ENCODE assay signal across 16 mouse cellular contexts in genomic region chr1:35811795-35812194, GRCm38 (mm10).
DNase-seq lines count a peak whose midpoint lies in the region; ATAC-seq lines count a peak whose summit lies in the region.
"Had no signal": no experiment of that assay in that cellular context is flagged by ENCODE, and none has a peak within 500 bp of the region (broad histone marks: within the 10 kb centered on the region; RNA-seq: fewer than 3 reads in every experiment).

No protein-coding gene starts in this region.

- H3K27ac ChIP-seq in hindbrain, embryonic 13.5 days: no peak overlapping the region
- no peak overlapping the region; the same call in 1 of the 2 replicates for H3K27ac ChIP-seq in hindbrain, embryonic 10.5 days
- H3K27ac ChIP-seq in midbrain, embryonic 13.5 days: no peak overlapping the region
- H3K27ac ChIP-seq in midbrain, embryonic 15.5 days: no peak overlapping the region
- peak overlapping the region; percentile 49; the same call in 1 of the 2 replicates for H3K27ac ChIP-seq in neural tube, embryonic 13.5 days (replicated peaks)
- H3K27ac ChIP-seq: embryonic facial prominence, embryonic 13.5 days; forebrain, embryonic 12.5 days; hindbrain, embryonic 15.5 days had no signal

- ATAC-seq in hindbrain, embryonic 13.5 days (ENCODE audit: low FRiP score): peak; percentile 21; the same call in 1 of the 2 replicates
- ATAC-seq in midbrain, embryonic 13.5 days: 0 out of 2 replicates have a peak, but pooled peaks have one; percentile 47
- ATAC-seq in midbrain, embryonic 15.5 days (replicated peaks): no peak
- ATAC-seq in neural tube, embryonic 13.5 days (ENCODE audit: low read depth): peak; percentile 61
- ATAC-seq: activated CD4-positive, CD25-positive, alpha-beta regulatory T cell, adult 4 months; Patski had no signal

- H3K9ac ChIP-seq in hindbrain, embryonic 13.5 days: no peak overlapping the region
- H3K9ac ChIP-seq in midbrain, embryonic 13.5 days (replicated peaks): no peak overlapping the region
- H3K9ac ChIP-seq in midbrain, embryonic 15.5 days: no peak overlapping the region
- no peak overlapping the region for H3K9ac ChIP-seq in neural tube, embryonic 13.5 days
- H3K9ac ChIP-seq: embryonic facial prominence, embryonic 13.5 days; forebrain, embryonic 12.5 days; heart, embryonic 12.5 days; hindbrain, embryonic 15.5 days had no signal

- intact Hi-C loops in left cerebral cortex, postnatal 4 days (cut with DNase I): no loop called here

- no peak for DNase-seq in hindbrain, embryonic 10.5 days (ENCODE audit: low spot score)
- no peak for DNase-seq in left cerebral cortex, postnatal 4 days
- DNase-seq: adrenal gland, adult 2 months; adrenal gland, postnatal 25 days; gastrocnemius, postnatal 10 days had no signal

- H3K27me3 ChIP-seq in hindbrain, embryonic 13.5 days: no peaks in the 10 kb centered on the region
- H3K27me3 ChIP-seq in hindbrain, embryonic 10.5 days (ENCODE audit: insufficient read depth, poor library complexity, severe bottlenecking): 0 out of 2 replicates have a peak, but pooled peaks cover 4% of the 10 kb centered on the region
- H3K27me3 ChIP-seq in midbrain, embryonic 13.5 days: no peaks in the 10 kb centered on the region
- no peaks in the 10 kb centered on the region for H3K27me3 ChIP-seq in midbrain, embryonic 15.5 days (replicated peaks)
- no peaks in the 10 kb centered on the region for H3K27me3 ChIP-seq in neural tube, embryonic 13.5 days
- H3K27me3 ChIP-seq: CH12.LX; embryonic facial prominence, embryonic 13.5 days; forebrain, embryonic 12.5 days; heart, embryonic 12.5 days; hindbrain, embryonic 15.5 days; Patski had no signal

- 69% methylated on average over 7 of the region's 7 CpGs for WGBS in hindbrain, embryonic 13.5 days
- 79% methylated on average over 7 of the region's 7 CpGs for WGBS in hindbrain, embryonic 10.5 days
- 83% methylated on average over 7 of the region's 7 CpGs for WGBS in midbrain, embryonic 13.5 days
- WGBS in midbrain, embryonic 15.5 days: 87% methylated on average over 7 of the region's 7 CpGs
- WGBS in neural tube, embryonic 13.5 days: 37% methylated on average over 7 of the region's 7 CpGs

- H3K9me3 ChIP-seq in hindbrain, embryonic 13.5 days: no peaks in the 10 kb centered on the region
- no peaks in the 10 kb centered on the region for H3K9me3 ChIP-seq in hindbrain, embryonic 10.5 days
- no peaks in the 10 kb centered on the region for H3K9me3 ChIP-seq in midbrain, embryonic 13.5 days
- no peaks in the 10 kb centered on the region for H3K9me3 ChIP-seq in midbrain, embryonic 15.5 days
- H3K9me3 ChIP-seq in neural tube, embryonic 13.5 days: no peaks in the 10 kb centered on the region
- H3K9me3 ChIP-seq: embryonic facial prominence, embryonic 13.5 days; forebrain, embryonic 12.5 days; heart, embryonic 12.5 days; hindbrain, embryonic 15.5 days had no signal

- no peak overlapping the region for H3K4me3 ChIP-seq in hindbrain, embryonic 13.5 days
- no peak overlapping the region for H3K4me3 ChIP-seq in hindbrain, embryonic 10.5 days
- no peak overlapping the region for H3K4me3 ChIP-seq in midbrain, embryonic 13.5 days (replicated peaks)
- H3K4me3 ChIP-seq in midbrain, embryonic 15.5 days: no peak overlapping the region
- no peak overlapping the region for H3K4me3 ChIP-seq in neural tube, embryonic 13.5 days
- H3K4me3 ChIP-seq: embryonic facial prominence, embryonic 13.5 days; forebrain, embryonic 12.5 days; heart, embryonic 12.5 days; hindbrain, embryonic 15.5 days had no signal

- no peak overlapping the region for H3K4me2 ChIP-seq in hindbrain, embryonic 13.5 days
- H3K4me2 ChIP-seq in midbrain, embryonic 13.5 days (replicated peaks): no peak overlapping the region
- H3K4me2 ChIP-seq in midbrain, embryonic 15.5 days: no peak overlapping the region
- no peak overlapping the region for H3K4me2 ChIP-seq in neural tube, embryonic 13.5 days
- H3K4me2 ChIP-seq: embryonic facial prominence, embryonic 13.5 days; forebrain, embryonic 12.5 days; heart, embryonic 12.5 days; hindbrain, embryonic 15.5 days had no signal

- H3K36me3 ChIP-seq in hindbrain, embryonic 13.5 days: no peaks in the 10 kb centered on the region
- no peaks in the 10 kb centered on the region for H3K36me3 ChIP-seq in hindbrain, embryonic 10.5 days
- no peaks in the 10 kb centered on the region for H3K36me3 ChIP-seq in midbrain, embryonic 13.5 days
- no peaks in the 10 kb centered on the region for H3K36me3 ChIP-seq in midbrain, embryonic 15.5 days (replicated peaks)
- no peaks in the 10 kb centered on the region for H3K36me3 ChIP-seq in neural tube, embryonic 13.5 days
- H3K36me3 ChIP-seq: embryonic facial prominence, embryonic 13.5 days; forebrain, embryonic 12.5 days; heart, embryonic 12.5 days; hindbrain, embryonic 15.5 days had no signal

- peaks cover 13% of the 10 kb centered on the region for H3K4me1 ChIP-seq in hindbrain, embryonic 13.5 days (replicated peaks)
- peaks cover 17% of the 10 kb centered on the region for H3K4me1 ChIP-seq in hindbrain, embryonic 10.5 days (replicated peaks)
- no peaks in the 10 kb centered on the region for H3K4me1 ChIP-seq in midbrain, embryonic 13.5 days (replicated peaks)
- no peaks in the 10 kb centered on the region for H3K4me1 ChIP-seq in midbrain, embryonic 15.5 days
- H3K4me1 ChIP-seq in neural tube, embryonic 13.5 days (replicated peaks): peaks cover 21% of the 10 kb centered on the region
